Mouse (Mus musculus) limb, embryonic 13.5 days (tissue): ENCODE data around the gene Znrf4. TPM values are rescaled to one million over a fixed set of nuclear protein-coding genes. Genes with fewer than 3 reads are reported as not detected.

Experiments used
- ATAC-seq: fragments of 200-750 bp; cut with Nextera tagmentation; 2 replicates; pipeline ENCODE4 v1.8.0; 2017; ENCODE audit warnings: low read depth, moderate number of reproducible peaks, moderate TSS enrichment; ENCODE audit not compliant: low FRiP score
- H3K27ac ChIP-seq: fragments of 300-500 bp; sonication (generic); 2 replicates; pipeline ENCODE4 v1.5.1; 2015; ENCODE audit warnings: inconsistent platforms, mild to moderate bottlenecking, moderate library complexity
- H3K27me3 ChIP-seq: fragments of 300-500 bp; sonication (generic); 2 replicates; pipeline ENCODE4 v1.6.1; 2015; ENCODE audit warnings: mild to moderate bottlenecking, inconsistent platforms
- H3K36me3 ChIP-seq: fragments of 300-500 bp; sonication (generic); 2 replicates; pipeline ENCODE4 v1.6.1; 2015; ENCODE audit warnings: inconsistent platforms, mild to moderate bottlenecking, moderate library complexity
- H3K4me1 ChIP-seq: fragments of 300-500 bp; sonication (generic); 2 replicates; pipeline ENCODE4 v1.6.1; 2015; ENCODE audit warnings: inconsistent platforms
- H3K4me2 ChIP-seq: fragments of 300-500 bp; sonication (generic); replicated peaks from 2 replicates; pipeline ENCODE4 v1.6.1; 2015; ENCODE audit warnings: inconsistent platforms, mild to moderate bottlenecking, moderate library complexity
- H3K4me3 ChIP-seq: fragments of 300-500 bp; sonication (generic); 2 replicates; pipeline ENCODE4 v1.5.1; 2015; ENCODE audit warnings: moderate library complexity, mild to moderate bottlenecking, inconsistent platforms
- H3K9ac ChIP-seq: fragments of 300-500 bp; sonication (generic); 2 replicates; pipeline ENCODE4 v1.6.1; 2015; ENCODE audit warnings: mild to moderate bottlenecking, inconsistent platforms
- H3K9me3 ChIP-seq: fragments of 300-500 bp; sonication (generic); 2 replicates; pipeline ENCODE4 v1.6.1; 2016; ENCODE audit warnings: inconsistent platforms
- WGBS: fragments of 180-500 bp; shearing (Covaris S2); methylation state at CpG from one replicate; pipeline ENCODE4 v1.1.7; 2015; 5-methylcytosine and 5-hydroxymethylcytosine counted together
- polyA plus RNA-seq: library from polyadenylated mRNA; unstranded; fragments of >200 nt; fragmentation: Nextera tagmentation; extraction: Ambion mirVana; gene quantifications from 2 replicates; pipeline ENCODE4 v1.2.1, GENCODE M21; 2015

The Znrf4 gene
- not detected in 2 replicates for polyA plus RNA-seq

DNA sequence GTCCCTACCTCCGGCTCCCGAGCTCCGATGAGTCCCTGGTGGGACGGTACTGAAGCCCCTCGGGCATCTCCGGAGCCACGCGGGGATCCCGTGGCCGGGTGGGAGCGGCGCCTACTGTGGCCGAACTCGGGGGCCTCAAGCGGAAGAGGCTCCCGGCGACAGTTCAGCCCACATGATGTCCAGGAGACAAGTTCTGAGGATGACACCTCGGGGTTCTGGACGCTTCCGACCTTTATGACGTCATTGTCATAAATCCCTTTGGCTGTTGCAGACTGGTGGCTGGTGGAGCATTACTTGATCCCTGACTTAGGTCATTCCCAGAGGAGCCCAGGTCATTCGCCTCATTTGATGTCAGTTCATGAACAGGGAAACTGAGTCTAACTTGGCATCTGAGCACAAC lies at the start of gene Znrf4:
TSS of gene Znrf4 (minus strand) at position 122 of the 400 bp plus-strand sequence.
- WGBS = 69% methylated on average over 22 of the region's 22 CpGs
- H3K36me3 ChIP-seq = no peaks in the 10 kb centered on the region
- ATAC-seq = no peak
- peaks cover 23% of the 10 kb centered on the region for H3K4me1 ChIP-seq
- H3K4me2 ChIP-seq = peak within 1 kb of the TSS; percentile 60
- H3K4me3 ChIP-seq = peak within 1 kb of the TSS; percentile 33
- no peak within 1 kb of the TSS for H3K27ac ChIP-seq
- H3K9me3 ChIP-seq = peaks cover 13% of the 10 kb centered on the region
- peaks cover 85% of the 10 kb centered on the region for H3K27me3 ChIP-seq
- peak within 1 kb of the TSS; percentile 35 for H3K9ac ChIP-seq

DNA sequence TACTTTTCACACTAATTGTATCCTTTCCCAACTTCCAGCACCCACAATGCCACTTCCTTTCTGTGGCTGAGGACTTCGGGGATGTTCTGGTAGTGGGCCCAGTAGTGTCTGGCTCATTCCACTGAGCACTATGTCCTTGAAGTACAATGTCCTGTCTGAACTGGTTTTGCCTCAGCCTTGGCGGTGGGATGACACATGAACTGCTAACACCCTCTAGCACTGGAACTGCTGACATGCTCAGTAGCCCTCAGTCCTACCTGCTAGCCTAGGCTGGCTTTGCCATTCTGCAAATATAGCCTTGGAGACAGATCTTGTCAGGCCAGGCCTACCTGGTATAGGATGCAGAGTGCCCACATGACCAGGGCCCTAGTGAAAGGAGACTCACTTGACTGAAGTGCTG lies 49.6 kb upstream of the Znrf4 start:
- Histone ChIP-seq H3K36me3 (peaks cover 62% of the 10 kb centered on the region), H3K4me2 (no peak overlapping the region), H3K27ac (no peak overlapping the region), H3K4me1 (no peaks in the 10 kb centered on the region), H3K9ac (no peak overlapping the region), H3K27me3 (no peaks in the 10 kb centered on the region), H3K4me3 (no peak overlapping the region), H3K9me3 (no peaks in the 10 kb centered on the region)
- ATAC-seq = no peak
- WGBS = 91% methylated on average over 2 of the region's 2 CpGs

DNA sequence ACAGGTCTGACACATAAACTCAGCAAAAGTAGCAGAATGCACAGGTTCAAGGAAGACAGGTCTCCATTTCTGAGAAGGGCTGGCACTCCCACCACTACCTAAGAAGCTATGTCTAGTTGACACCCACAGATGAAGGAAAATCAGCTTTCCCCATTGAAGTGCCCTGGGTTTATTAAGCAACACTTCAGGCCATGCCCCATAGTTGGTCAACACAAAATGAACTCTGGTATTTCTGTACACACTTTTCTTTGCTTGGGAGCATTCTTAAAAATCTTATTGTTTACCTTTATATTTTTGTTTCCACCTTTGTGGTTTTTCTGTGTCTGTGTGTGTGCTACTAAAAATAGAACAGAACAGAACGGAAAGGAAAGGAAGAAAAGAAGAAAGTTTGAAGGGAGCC lies 47.9 kb upstream of the Znrf4 start:
- no peak overlapping the region for H3K4me2 ChIP-seq
- no peak overlapping the region for H3K9ac ChIP-seq
- peaks cover 45% of the 10 kb centered on the region for H3K36me3 ChIP-seq
- no peak overlapping the region for H3K4me3 ChIP-seq
- H3K9me3 ChIP-seq = no peaks in the 10 kb centered on the region
- WGBS = 81% methylated on average over 1 of the region's 1 CpGs
- H3K27ac ChIP-seq = no peak overlapping the region
- no peaks in the 10 kb centered on the region for H3K4me1 ChIP-seq
- no peak for ATAC-seq
- H3K27me3 ChIP-seq = no peaks in the 10 kb centered on the region

DNA sequence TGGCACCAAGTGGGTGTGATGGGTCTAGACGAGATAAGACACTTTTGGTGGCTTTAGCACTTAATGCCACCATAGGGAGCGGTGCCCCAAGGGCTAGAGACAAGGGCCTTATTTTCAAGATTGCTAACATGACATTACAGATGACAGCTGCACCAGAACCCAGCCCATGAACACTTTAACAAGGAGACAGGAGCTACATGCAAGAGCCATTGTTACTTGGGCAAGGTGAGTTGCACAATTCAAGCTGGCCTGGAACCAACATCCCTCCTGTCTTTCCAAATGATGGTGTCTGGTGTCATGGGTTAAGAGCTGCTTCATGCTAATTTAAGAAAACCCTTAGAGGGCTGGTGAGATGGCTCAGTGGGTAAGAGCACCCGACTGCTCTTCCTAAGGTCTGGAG lies 47.2 kb upstream of the Znrf4 start:
- WGBS = 75% methylated on average over 3 of the region's 3 CpGs
- Histone ChIP-seq H3K27ac (no peak overlapping the region), H3K4me2 (no peak overlapping the region), H3K9me3 (no peaks in the 10 kb centered on the region), H3K36me3 (peaks cover 38% of the 10 kb centered on the region), H3K27me3 (no peaks in the 10 kb centered on the region), H3K9ac (no peak overlapping the region), H3K4me3 (no peak overlapping the region), H3K4me1 (no peaks in the 10 kb centered on the region)
- no peak for ATAC-seq

DNA sequence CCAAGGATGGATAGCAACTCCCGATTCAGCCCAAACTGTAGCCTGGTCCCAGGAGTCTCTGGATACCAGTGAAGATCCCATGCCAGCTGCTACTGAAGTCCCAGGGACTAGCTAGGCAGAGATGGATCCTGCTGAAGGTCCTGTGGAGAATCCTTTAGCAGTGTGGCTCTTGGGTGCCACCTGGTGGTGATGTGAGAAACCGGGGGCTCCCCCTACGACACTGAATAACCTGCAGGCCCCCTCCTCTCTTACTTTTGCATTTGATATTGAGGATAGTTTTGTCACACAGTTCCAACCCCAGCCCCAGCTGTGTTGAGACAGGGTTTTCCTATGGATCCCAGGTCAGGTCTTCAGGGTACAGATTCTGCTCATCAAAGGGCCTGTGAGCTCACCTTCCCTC lies 46.2 kb upstream of the Znrf4 start:
- Histone ChIP-seq H3K4me2 (no peak overlapping the region), H3K27ac (no peak overlapping the region), H3K4me3 (no peak overlapping the region), H3K27me3 (no peaks in the 10 kb centered on the region), H3K4me1 (no peaks in the 10 kb centered on the region), H3K36me3 (peaks cover 28% of the 10 kb centered on the region), H3K9ac (no peak overlapping the region), H3K9me3 (no peaks in the 10 kb centered on the region)
- 25% methylated on average over 3 of the region's 3 CpGs for WGBS
- ATAC-seq = peak; percentile 46; the same call in 1 of the 2 replicates

DNA sequence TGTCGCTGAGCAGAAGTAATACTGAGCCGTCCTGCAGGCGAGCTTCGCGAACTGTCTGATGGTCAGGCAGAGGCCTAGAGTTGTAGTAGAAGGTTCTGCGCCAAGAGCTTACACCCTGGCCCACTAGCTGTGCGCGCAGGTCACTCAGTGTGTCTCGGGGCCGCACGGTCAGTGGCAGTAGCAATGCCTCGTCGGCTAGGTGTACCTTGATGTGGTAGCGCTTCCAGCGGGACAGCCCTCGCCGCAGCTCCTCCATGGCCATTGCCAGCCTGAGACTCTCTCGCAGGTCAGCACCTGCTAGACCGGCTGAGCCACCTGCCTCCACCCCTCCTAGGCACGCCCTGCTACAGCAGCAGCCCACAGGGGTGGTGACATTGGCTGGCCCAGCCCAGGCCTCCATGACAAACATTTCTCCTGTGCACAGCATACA lies 41.9 kb upstream of the Znrf4 start, which contains the start of gene Gm20219:
TSS of gene Gm20219 (minus strand) at position 266 of the 430 bp plus-strand sequence.
- H3K4me2 ChIP-seq = no peak within 1 kb of the TSS
- ATAC-seq = no peak
- WGBS = 72% methylated on average over 20 of the region's 20 CpGs
- no peak within 1 kb of the TSS for H3K27ac ChIP-seq
- H3K4me3 ChIP-seq = no peak within 1 kb of the TSS
- no peaks in the 10 kb centered on the region for H3K4me1 ChIP-seq
- H3K9me3 ChIP-seq = no peaks in the 10 kb centered on the region
- no peaks in the 10 kb centered on the region for H3K27me3 ChIP-seq
- no peak within 1 kb of the TSS for H3K9ac ChIP-seq
- H3K36me3 ChIP-seq = no peaks in the 10 kb centered on the region

DNA sequence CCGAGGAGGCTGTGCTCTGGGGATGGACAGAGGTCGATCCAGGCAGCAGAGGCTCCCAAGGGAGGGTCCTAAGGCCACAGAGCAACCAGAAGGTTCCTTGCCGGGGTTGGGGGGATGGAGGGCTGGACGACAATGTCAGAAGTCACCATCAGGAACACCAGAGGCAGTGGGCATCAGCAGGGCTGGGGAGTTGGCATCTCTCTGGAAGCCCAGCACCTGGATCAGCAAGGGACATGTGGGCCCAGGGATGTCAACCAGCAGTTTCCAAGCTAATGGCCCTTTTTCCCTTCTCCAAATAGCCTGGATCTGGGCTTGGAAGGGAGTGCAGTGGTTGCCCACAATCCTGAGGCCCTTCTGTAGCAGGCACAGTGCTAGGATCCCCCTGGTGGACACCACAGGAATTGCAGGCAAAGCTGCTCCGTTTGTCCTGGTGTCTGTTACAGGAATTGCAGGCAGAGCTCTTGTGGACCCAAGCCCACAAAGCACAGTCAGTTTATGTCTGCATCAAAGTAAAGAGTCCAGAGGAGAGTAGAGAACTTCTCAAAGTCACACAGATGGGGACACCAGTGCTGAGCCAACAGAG lies 40.6 kb upstream of the Znrf4 start:
- Histone ChIP-seq H3K4me3 (no peak overlapping the region), H3K4me1 (no peaks in the 10 kb centered on the region), H3K36me3 (no peaks in the 10 kb centered on the region), H3K27me3 (no peaks in the 10 kb centered on the region), H3K27ac (no peak overlapping the region), H3K9ac (no peak overlapping the region), H3K4me2 (no peak overlapping the region), H3K9me3 (no peaks in the 10 kb centered on the region)
- 63% methylated on average over 5 of the region's 5 CpGs for WGBS
- ATAC-seq = no peak

DNA sequence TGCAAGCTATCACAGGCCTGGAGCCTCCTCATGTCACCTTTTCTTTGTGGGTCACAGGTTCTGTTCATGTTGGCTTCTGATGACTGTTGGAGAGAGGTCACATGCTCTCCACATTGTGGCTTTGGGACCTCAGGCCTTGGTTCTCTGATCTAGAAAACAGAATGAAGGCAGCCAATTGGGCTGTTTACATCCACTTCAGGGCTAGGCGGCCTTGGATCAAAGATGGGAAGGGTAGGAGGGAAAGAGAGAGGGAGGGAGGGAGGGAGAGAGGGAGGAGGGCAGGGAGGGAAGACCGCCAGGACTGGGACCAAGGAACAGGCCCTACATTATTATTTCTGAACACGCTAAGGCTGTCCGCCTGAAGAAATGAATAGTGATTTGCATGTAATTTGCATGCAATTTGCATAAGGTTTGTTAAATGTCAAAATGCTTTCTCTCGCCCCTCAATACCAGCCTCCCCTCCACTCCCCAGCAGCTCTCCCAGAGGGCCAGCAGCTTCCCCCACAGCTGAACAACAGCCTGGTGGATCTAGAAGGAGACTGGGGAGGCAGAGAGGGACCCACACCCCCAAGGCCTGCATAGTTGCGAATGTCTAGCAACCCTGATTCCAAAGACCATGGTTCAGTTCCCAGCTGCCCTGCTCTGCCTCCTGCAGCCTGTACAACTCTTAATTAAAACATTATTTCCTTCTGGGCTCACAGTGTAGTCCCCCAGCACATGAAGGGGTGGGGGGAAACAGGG lies 39.8 kb upstream of the Znrf4 start:
- H3K9ac ChIP-seq = no peak overlapping the region
- no peaks in the 10 kb centered on the region for H3K27me3 ChIP-seq
- no peaks in the 10 kb centered on the region for H3K9me3 ChIP-seq
- H3K4me3 ChIP-seq = no peak overlapping the region
- H3K36me3 ChIP-seq = no peaks in the 10 kb centered on the region
- WGBS = 76% methylated on average over 6 of the region's 6 CpGs
- no peak overlapping the region for H3K4me2 ChIP-seq
- ATAC-seq = no peak
- H3K27ac ChIP-seq = no peak overlapping the region
- no peaks in the 10 kb centered on the region for H3K4me1 ChIP-seq

DNA sequence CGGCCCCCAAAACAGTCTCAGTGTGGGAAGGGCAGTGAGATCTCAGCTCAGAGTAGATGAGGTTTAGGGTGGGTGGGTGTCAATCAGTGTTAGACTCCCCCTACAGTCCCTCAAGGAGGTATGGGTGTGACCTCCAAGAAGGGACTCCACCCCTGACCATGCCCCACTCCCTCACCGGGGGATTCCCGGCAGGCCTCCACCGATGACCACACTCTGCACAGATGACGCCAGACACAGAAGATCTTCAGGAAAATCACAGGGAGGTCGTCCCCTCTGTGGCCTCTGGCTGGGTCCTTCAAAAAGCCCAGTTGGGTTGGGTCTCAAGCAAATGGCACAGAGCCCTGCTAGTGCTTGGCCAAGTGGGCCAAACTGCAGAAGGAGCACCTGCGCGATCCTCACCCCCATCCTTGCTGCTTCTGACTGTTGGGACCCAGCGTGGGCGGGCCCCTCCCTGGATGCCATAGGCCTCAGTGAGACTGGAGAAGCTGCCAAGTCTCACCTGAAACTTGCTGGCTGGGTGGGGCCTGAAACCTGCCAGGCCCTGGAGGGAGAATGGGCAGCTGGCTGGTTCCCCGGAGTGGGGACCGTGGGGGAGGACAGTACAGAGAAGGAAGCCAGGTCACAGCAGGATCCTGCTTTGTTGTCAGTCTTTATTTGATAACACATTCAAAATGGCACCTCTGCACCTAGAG lies 38.7 kb upstream of the Znrf4 start:
- H3K27me3 ChIP-seq = no peaks in the 10 kb centered on the region
- no peak overlapping the region for H3K4me2 ChIP-seq
- no peak overlapping the region for H3K9ac ChIP-seq
- WGBS = 76% methylated on average over 12 of the region's 12 CpGs
- no peaks in the 10 kb centered on the region for H3K9me3 ChIP-seq
- H3K4me3 ChIP-seq = no peak overlapping the region
- H3K4me1 ChIP-seq = no peaks in the 10 kb centered on the region
- no peak for ATAC-seq
- no peak overlapping the region for H3K27ac ChIP-seq
- no peaks in the 10 kb centered on the region for H3K36me3 ChIP-seq

DNA sequence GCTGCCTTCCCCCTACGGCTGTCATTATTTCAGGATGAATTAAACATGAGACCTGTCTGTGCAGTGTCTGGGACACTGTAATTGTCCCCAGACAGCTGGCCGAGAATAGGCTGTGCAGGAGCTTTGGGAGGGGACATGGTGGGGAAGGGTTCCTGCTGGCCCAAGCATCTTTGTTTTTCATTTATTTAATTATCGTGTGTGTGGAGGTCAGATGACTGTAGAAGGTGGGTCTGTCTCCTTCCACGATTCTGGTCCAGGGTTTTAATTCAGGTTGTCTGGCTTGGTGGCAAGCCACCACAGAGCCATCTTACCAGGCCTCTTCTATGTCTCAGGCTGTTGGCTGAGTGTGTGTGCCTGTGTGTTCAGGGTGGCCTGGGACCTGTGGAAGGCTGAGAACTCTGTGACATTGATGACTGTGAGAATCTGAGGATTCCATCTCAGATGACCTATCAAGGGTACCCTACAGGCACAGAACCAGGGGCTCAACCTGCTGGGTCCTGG lies 36.4 kb upstream of the Znrf4 start:
- Histone ChIP-seq H3K4me2 (no peak overlapping the region), H3K27ac (no peak overlapping the region), H3K27me3 (no peaks in the 10 kb centered on the region), H3K4me1 (no peaks in the 10 kb centered on the region), H3K36me3 (no peaks in the 10 kb centered on the region), H3K9me3 (no peaks in the 10 kb centered on the region), H3K9ac (no peak overlapping the region), H3K4me3 (no peak overlapping the region)
- WGBS = 38% methylated on average over 4 of the region's 4 CpGs
- no peak for ATAC-seq

DNA sequence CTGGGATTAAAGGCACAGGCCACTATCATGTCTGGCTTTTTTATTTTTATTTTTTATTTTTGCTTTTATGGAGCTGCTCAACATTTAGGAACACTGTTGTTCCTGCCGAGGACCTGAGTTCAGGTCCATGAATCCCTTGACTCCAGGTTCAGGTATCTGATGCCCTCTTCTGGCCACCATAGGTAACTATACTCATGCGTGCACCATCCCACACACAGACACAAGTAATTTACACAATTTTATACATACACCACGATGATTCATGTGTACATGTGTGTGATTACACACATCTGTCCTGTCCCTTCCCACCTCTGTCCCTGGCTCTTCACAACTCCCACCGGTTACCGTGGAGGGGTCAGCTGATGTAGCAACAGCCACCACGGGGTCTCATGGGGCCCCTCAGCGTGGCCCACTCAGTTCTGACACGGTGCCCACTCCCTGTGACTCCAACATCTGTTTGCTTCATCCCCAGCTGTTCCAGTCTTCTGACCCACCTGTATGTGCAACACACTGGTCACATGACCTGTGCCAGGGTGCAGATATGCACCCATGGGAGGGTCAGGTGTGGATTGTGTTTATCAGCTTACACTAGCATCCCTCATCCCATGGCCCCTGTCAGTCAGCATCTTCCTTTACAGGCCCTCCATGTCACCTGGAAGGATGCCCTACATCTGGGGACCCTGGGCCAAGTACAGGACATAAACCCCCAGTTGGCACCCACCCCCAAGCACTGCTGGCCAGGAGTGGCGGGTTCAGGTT lies 35.8 kb upstream of the Znrf4 start:
- H3K9ac ChIP-seq = no peak overlapping the region
- H3K4me2 ChIP-seq = no peak overlapping the region
- no peaks in the 10 kb centered on the region for H3K4me1 ChIP-seq
- H3K9me3 ChIP-seq = no peaks in the 10 kb centered on the region
- H3K4me3 ChIP-seq = no peak overlapping the region
- H3K36me3 ChIP-seq = no peaks in the 10 kb centered on the region
- no peaks in the 10 kb centered on the region for H3K27me3 ChIP-seq
- no peak for ATAC-seq
- no peak overlapping the region for H3K27ac ChIP-seq
- 68% methylated on average over 9 of the region's 9 CpGs for WGBS
